Mouse (Mus musculus): ENCODE data around the gene Trim65.

Gene Trim65

GRCm38 (mm10) chr11:116088741-116089394 lies 42.1 kb downstream of the Trim65 start:
- no peak for DNase-seq

- DNase-seq, result no peak
Observed at GRCm38 (mm10) chr11:116088188-116088587, 42.7 kb downstream of the Trim65 start.

GRCm38 (mm10) chr11:116087194-116088130 lies 43.5 kb downstream of the Trim65 start:
- peak; percentile 88 to 90 for DNase-seq

- DNase-seq, result peak; percentile 96 to 98
Observed at GRCm38 (mm10) chr11:116086258-116087193, 44.4 kb downstream of the Trim65 start, which contains the start of gene Wbp2. Wbp2 (minus strand) TSS chr11:116086995.

GRCm38 (mm10) chr11:116084166-116084565 lies 46.8 kb downstream of the Trim65 start:
- no peak for DNase-seq

- DNase-seq, result no peak
Observed at GRCm38 (mm10) chr11:116083096-116083672, 47.7 kb downstream of the Trim65 start.

- peak; percentile 77 to 79 for DNase-seq
Observed at GRCm38 (mm10) chr11:116081081-116081480, 49.8 kb downstream of the Trim65 start.

GRCm38 (mm10) chr11:116079511-116079910 lies 51.4 kb downstream of the Trim65 start:
- DNase-seq, result no peak

GRCm38 (mm10) chr11:116078676-116079320 lies 52.1 kb downstream of the Trim65 start:
- DNase-seq, result peak in 1 of 2 experiments; percentile 44

- DNase-seq, result peak; percentile 94 to 95
Observed at GRCm38 (mm10) chr11:116078221-116078620, 52.7 kb downstream of the Trim65 start.

GRCm38 (mm10) chr11:116077446-116078204 lies 53.3 kb downstream of the Trim65 start, which contains the start of gene Unc13d:
Unc13d (minus strand) TSS chr11:116077961.
- DNase-seq, result peak; percentile 77 to 86

- peak; percentile 77 to 82 for DNase-seq
Observed at GRCm38 (mm10) chr11:116076836-116077235, 54.1 kb downstream of the Trim65 start.

GRCm38 (mm10) chr11:116076266-116076540 lies 54.7 kb downstream of the Trim65 start:
- DNase-seq, result peak; percentile 19 to 57

- DNase-seq, result peak; percentile 21 to 43
Observed at GRCm38 (mm10) chr11:116075539-116076265, 55.2 kb downstream of the Trim65 start.

- no peak for DNase-seq
Observed at GRCm38 (mm10) chr11:116074436-116074991, 56.4 kb downstream of the Trim65 start.

GRCm38 (mm10) chr11:116072608-116073007 lies 58.3 kb downstream of the Trim65 start:
- DNase-seq, result no peak
